Mouse (Mus musculus) E14TG2a.4 (cell line): ENCODE data around the gene Ndufaf8.

ENCODE experiments used
- CTCF ChIP-seq: conservative IDR thresholded peaks from 2 replicates; pipeline ENCODE4 v1.5.1; 2014; ENCODE audit warnings: low read length
- NANOG ChIP-seq: IDR thresholded peaks from 2 replicates; pipeline ENCODE4 v1.6.1; 2014; ENCODE audit warnings: borderline replicate concordance, low read length, mixed read lengths
- POU5F1 ChIP-seq: IDR thresholded peaks from 2 replicates; pipeline ENCODE4 v1.6.1; 2014; ENCODE audit warnings: low read length, borderline replicate concordance

GRCm38 (mm10) chr11:120055953-120056732 lies 42.6 kb upstream of the Ndufaf8 start:
- TF ChIP-seq CTCF (no peak), POU5F1 (no peak), NANOG (no peak)
